Mouse (Mus musculus): ENCODE measurements around the gene Gm17416. TPM values are rescaled to one million over a fixed set of nuclear protein-coding genes. Genes with fewer than 3 reads are reported as not detected.

Gm17416 gene
- not detected for total RNA-seq (2023)

GRCm38 (mm10) chr2:152569038-152569437 lies at the start of gene Gm17416:
Gm17416 (plus strand) TSS chr2:152569338.

GRCm38 (mm10) chr2:152539944-152540710 lies 29.0 kb upstream of the Gm17416 start, which contains the start of gene Defb29:
Defb29 (minus strand) TSS chr2:152540098.

GRCm38 (mm10) chr2:152572114-152572794 lies 3.1 kb downstream of the Gm17416 start, which contains the start of gene Defb21:
Defb21 (plus strand) TSS chr2:152572744.

GRCm38 (mm10) chr2:152580107-152580506 lies 11.0 kb downstream of the Gm17416 start, which contains the start of gene Defb19:
Defb19 (minus strand) TSS chr2:152580312.

GRCm38 (mm10) chr2:152599299-152599698 lies 30.2 kb downstream of the Gm17416 start, which contains the start of gene Defb45:
Defb45 (minus strand) TSS chr2:152599399.

GRCm38 (mm10) chr2:152604057-152604456 lies 34.9 kb downstream of the Gm17416 start, which contains the start of gene Defb36:
Defb36 (plus strand) TSS chr2:152604327.

Other genes starting within 250 kb of the Gm17416 start
- 215 TPM for gene Rbck1, start 236.7 kb upstream of the Gm17416 start, total RNA-seq (2023)
- gene Trib3, start 225.3 kb upstream of the Gm17416 start, total RNA-seq (2023), result 10.8 TPM
- gene Nrsn2, start 192.7 kb upstream of the Gm17416 start, total RNA-seq (2023), result not detected
- 1.2 TPM for gene Sox12, start 171.3 kb upstream of the Gm17416 start, total RNA-seq (2023)
- gene Zcchc3, start 154.3 kb upstream of the Gm17416 start, total RNA-seq (2023), result 2.9 TPM
- gene 6820408C15Rik, start 153.8 kb upstream of the Gm17416 start, total RNA-seq (2023), result not detected
- not detected for gene Defb23, start 104.7 kb upstream of the Gm17416 start, total RNA-seq (2023)
- not detected for gene Defb20, start 92.3 kb upstream of the Gm17416 start, total RNA-seq (2023)
- not detected for gene Defb22, start 79.2 kb upstream of the Gm17416 start, total RNA-seq (2023)
- gene Defb26, start 57.6 kb upstream of the Gm17416 start, total RNA-seq (2023), result not detected
- gene Defb28, start 51.1 kb upstream of the Gm17416 start, total RNA-seq (2023), result not detected
- not detected for gene Defb29, start 29.2 kb upstream of the Gm17416 start, total RNA-seq (2023)
- not detected for gene Defb21, start 3.4 kb downstream of the Gm17416 start, total RNA-seq (2023)
- gene Defb19, start 11.0 kb downstream of the Gm17416 start, total RNA-seq (2023), result not detected
- gene Defb45, start 30.1 kb downstream of the Gm17416 start, total RNA-seq (2023), result not detected
- not detected for gene Defb36, start 35.0 kb downstream of the Gm17416 start, total RNA-seq (2023)
- gene Defb25, start 53.7 kb downstream of the Gm17416 start, total RNA-seq (2023), result not detected
- not detected for gene Rem1, start 57.6 kb downstream of the Gm17416 start, total RNA-seq (2023)
- 143 TPM for gene H13, start 100.1 kb downstream of the Gm17416 start, total RNA-seq (2023)
- 20.3 TPM for gene Mcts2, start 117.7 kb downstream of the Gm17416 start, total RNA-seq (2023)
- gene Id1, start 166.9 kb downstream of the Gm17416 start, total RNA-seq (2023), result 1.4 TPM
- gene Cox4i2, start 184.8 kb downstream of the Gm17416 start, total RNA-seq (2023), result not detected